Mouse (Mus musculus): ENCODE results near the gene Pir. TPM values are rescaled to one million over a fixed set of nuclear protein-coding genes. Genes with fewer than 3 reads are reported as not detected.

The Pir gene
- polyA plus RNA-seq, 1 experiment from 2014 or later = 6.2 TPM

- H3K4me2 ChIP-seq (replicated peaks) = no peak overlapping the region
Measured at GRCm38 (mm10) chrX:164345359-164345938, 76.3 kb downstream of the Pir start.

GRCm38 (mm10) chrX:164348937-164349336 is 79.8 kb downstream of the Pir start:
- H3K9me3 ChIP-seq = no peaks in the 10 kb centered on the region
- no peaks in the 10 kb centered on the region for H3K4me1 ChIP-seq
- H3K27me3 ChIP-seq = no peaks in the 10 kb centered on the region
- H3K36me3 ChIP-seq = no peaks in the 10 kb centered on the region
- WGBS = 87% methylated on average over 3 of the region's 3 CpGs
- H3K27ac ChIP-seq (replicated peaks) = no peak overlapping the region
- no peak overlapping the region for H3K4me2 ChIP-seq (replicated peaks)
- no peak for ATAC-seq (ENCODE audit: low FRiP score, low read depth)
- H3K9ac ChIP-seq (replicated peaks) = no peak overlapping the region
- H3K4me3 ChIP-seq = no peak overlapping the region

More at GRCm38 (mm10) chrX:164345359-164345938, 76.3 kb downstream of the Pir start:
- no peaks in the 10 kb centered on the region for H3K36me3 ChIP-seq
- H3K4me3 ChIP-seq = no peak overlapping the region
- H3K27ac ChIP-seq (replicated peaks) = no peak overlapping the region
- no peaks in the 10 kb centered on the region for H3K27me3 ChIP-seq
- no peaks in the 10 kb centered on the region for H3K9me3 ChIP-seq
- H3K9ac ChIP-seq (replicated peaks) = no peak overlapping the region
- H3K4me1 ChIP-seq = no peaks in the 10 kb centered on the region
- WGBS = 90% methylated on average over 4 of the region's 4 CpGs
- no peak for ATAC-seq (ENCODE audit: low FRiP score, low read depth)

GRCm38 (mm10) chrX:164365153-164365865 is 96.1 kb downstream of the Pir start:
- H3K9ac ChIP-seq (replicated peaks) = no peak overlapping the region
- no peak overlapping the region for H3K4me3 ChIP-seq
- no peaks in the 10 kb centered on the region for H3K4me1 ChIP-seq
- H3K9me3 ChIP-seq = no peaks in the 10 kb centered on the region
- WGBS = 85% methylated on average over 4 of the region's 4 CpGs
- H3K4me2 ChIP-seq (replicated peaks) = no peak overlapping the region
- H3K36me3 ChIP-seq = no peaks in the 10 kb centered on the region
- H3K27ac ChIP-seq (replicated peaks) = no peak overlapping the region
- H3K27me3 ChIP-seq = no peaks in the 10 kb centered on the region
- ATAC-seq (ENCODE audit: low FRiP score, low read depth) = no peak

- no peak for ATAC-seq (ENCODE audit: low FRiP score, low read depth)
- H3K9ac ChIP-seq (replicated peaks) = no peak overlapping the region
- 92% methylated on average over 3 of the region's 3 CpGs for WGBS
Measured at GRCm38 (mm10) chrX:164370576-164370975, 101.4 kb downstream of the Pir start.

GRCm38 (mm10) chrX:164373081-164373480 is 103.9 kb downstream of the Pir start, which contains the start of gene Vegfd:
Gene Vegfd, plus strand, starts transcription at chrX:164373378.
- no peak for ATAC-seq (ENCODE audit: low FRiP score, low read depth)
- H3K27ac ChIP-seq (replicated peaks) = no peak within 1 kb of the TSS
- H3K9ac ChIP-seq (replicated peaks) = no peak within 1 kb of the TSS
- H3K4me1 ChIP-seq = no peaks in the 10 kb centered on the region
- H3K4me2 ChIP-seq (replicated peaks) = no peak within 1 kb of the TSS
- no peaks in the 10 kb centered on the region for H3K36me3 ChIP-seq
- 37% methylated on average over 3 of the region's 3 CpGs for WGBS
- H3K27me3 ChIP-seq = no peaks in the 10 kb centered on the region
- no peaks in the 10 kb centered on the region for H3K9me3 ChIP-seq
- no peak within 1 kb of the TSS for H3K4me3 ChIP-seq

More at GRCm38 (mm10) chrX:164370576-164370975, 101.4 kb downstream of the Pir start:
- H3K36me3 ChIP-seq = no peaks in the 10 kb centered on the region
- no peak overlapping the region for H3K27ac ChIP-seq (replicated peaks)
- H3K9me3 ChIP-seq = no peaks in the 10 kb centered on the region
- no peak overlapping the region for H3K4me3 ChIP-seq
- H3K4me2 ChIP-seq (replicated peaks) = no peak overlapping the region
- H3K4me1 ChIP-seq = no peaks in the 10 kb centered on the region
- H3K27me3 ChIP-seq = no peaks in the 10 kb centered on the region

- 71% methylated on average over 5 of the region's 5 CpGs for WGBS
- ATAC-seq (ENCODE audit: low FRiP score, low read depth) = no peak
Measured at GRCm38 (mm10) chrX:164374586-164374985, 105.4 kb downstream of the Pir start.

GRCm38 (mm10) chrX:164379721-164380120 is 110.5 kb downstream of the Pir start:
- no peak overlapping the region for H3K4me3 ChIP-seq
- no peaks in the 10 kb centered on the region for H3K9me3 ChIP-seq
- H3K4me1 ChIP-seq = no peaks in the 10 kb centered on the region
- no peaks in the 10 kb centered on the region for H3K36me3 ChIP-seq
- H3K9ac ChIP-seq (replicated peaks) = no peak overlapping the region
- H3K27me3 ChIP-seq = peaks cover 15% of the 10 kb centered on the region; the same call in 1 of the 2 replicates
- ATAC-seq (ENCODE audit: low FRiP score, low read depth) = no peak
- 83% methylated on average over 4 of the region's 4 CpGs for WGBS
- no peak overlapping the region for H3K4me2 ChIP-seq (replicated peaks)
- H3K27ac ChIP-seq (replicated peaks) = no peak overlapping the region

More at GRCm38 (mm10) chrX:164374586-164374985, 105.4 kb downstream of the Pir start:
- H3K36me3 ChIP-seq = no peaks in the 10 kb centered on the region
- H3K9ac ChIP-seq (replicated peaks) = no peak overlapping the region
- no peak overlapping the region for H3K4me3 ChIP-seq
- H3K27me3 ChIP-seq = no peaks in the 10 kb centered on the region
- no peaks in the 10 kb centered on the region for H3K4me1 ChIP-seq
- no peaks in the 10 kb centered on the region for H3K9me3 ChIP-seq
- H3K4me2 ChIP-seq (replicated peaks) = no peak overlapping the region
- H3K27ac ChIP-seq (replicated peaks) = no peak overlapping the region

GRCm38 (mm10) chrX:164381618-164382408 is 112.6 kb downstream of the Pir start:
- H3K4me3 ChIP-seq = peak overlapping the region; percentile 36
- no peaks in the 10 kb centered on the region for H3K9me3 ChIP-seq
- peak; percentile 99 for ATAC-seq (ENCODE audit: low FRiP score, low read depth)
- no peaks in the 10 kb centered on the region for H3K36me3 ChIP-seq
- 26% methylated on average over 21 of the region's 33 CpGs for WGBS
- H3K27ac ChIP-seq (replicated peaks) = no peak overlapping the region
- no peak overlapping the region for H3K9ac ChIP-seq (replicated peaks)
- H3K27me3 ChIP-seq = peaks cover 15% of the 10 kb centered on the region; the same call in 1 of the 2 replicates
- no peaks in the 10 kb centered on the region for H3K4me1 ChIP-seq
- peak overlapping the region; percentile 65 for H3K4me2 ChIP-seq (replicated peaks)

GRCm38 (mm10) chrX:164394091-164394490 is 124.9 kb downstream of the Pir start:
- H3K27me3 ChIP-seq = peaks cover 10% of the 10 kb centered on the region; the same call in 1 of the 2 replicates
- H3K36me3 ChIP-seq = no peaks in the 10 kb centered on the region
- H3K4me2 ChIP-seq (replicated peaks) = no peak overlapping the region
- H3K9ac ChIP-seq (replicated peaks) = no peak overlapping the region
- no peaks in the 10 kb centered on the region for H3K4me1 ChIP-seq
- WGBS = 70% methylated on average over 4 of the region's 4 CpGs
- ATAC-seq (ENCODE audit: low FRiP score, low read depth) = no peak
- no peaks in the 10 kb centered on the region for H3K9me3 ChIP-seq
- H3K4me3 ChIP-seq = no peak overlapping the region
- H3K27ac ChIP-seq (replicated peaks) = no peak overlapping the region

GRCm38 (mm10) chrX:164398456-164398855 is 129.3 kb downstream of the Pir start:
- H3K9me3 ChIP-seq = no peaks in the 10 kb centered on the region
- peaks cover 6% of the 10 kb centered on the region; the same call in 1 of the 2 replicates for H3K27me3 ChIP-seq
- ATAC-seq (ENCODE audit: low FRiP score, low read depth) = no peak
- H3K4me1 ChIP-seq = no peaks in the 10 kb centered on the region
- no peak overlapping the region for H3K27ac ChIP-seq (replicated peaks)
- H3K9ac ChIP-seq (replicated peaks) = no peak overlapping the region
- H3K36me3 ChIP-seq = no peaks in the 10 kb centered on the region
- 68% methylated on average over 3 of the region's 3 CpGs for WGBS
- no peak overlapping the region for H3K4me3 ChIP-seq
- H3K4me2 ChIP-seq (replicated peaks) = no peak overlapping the region

- no peaks in the 10 kb centered on the region for H3K36me3 ChIP-seq
- H3K9me3 ChIP-seq = no peaks in the 10 kb centered on the region
- ATAC-seq (ENCODE audit: low FRiP score, low read depth) = no peak
- H3K4me1 ChIP-seq = no peaks in the 10 kb centered on the region
- no peak overlapping the region for H3K27ac ChIP-seq (replicated peaks)
- no peak overlapping the region for H3K4me3 ChIP-seq
- no peak overlapping the region for H3K4me2 ChIP-seq (replicated peaks)
- H3K9ac ChIP-seq (replicated peaks) = no peak overlapping the region
- peaks cover 11% of the 10 kb centered on the region; the same call in 1 of the 2 replicates for H3K27me3 ChIP-seq
Measured at GRCm38 (mm10) chrX:164405080-164405649, 136.0 kb downstream of the Pir start.
